Mouse (Mus musculus): ENCODE data around the gene Pold1.

Pold1 gene

DNA sequence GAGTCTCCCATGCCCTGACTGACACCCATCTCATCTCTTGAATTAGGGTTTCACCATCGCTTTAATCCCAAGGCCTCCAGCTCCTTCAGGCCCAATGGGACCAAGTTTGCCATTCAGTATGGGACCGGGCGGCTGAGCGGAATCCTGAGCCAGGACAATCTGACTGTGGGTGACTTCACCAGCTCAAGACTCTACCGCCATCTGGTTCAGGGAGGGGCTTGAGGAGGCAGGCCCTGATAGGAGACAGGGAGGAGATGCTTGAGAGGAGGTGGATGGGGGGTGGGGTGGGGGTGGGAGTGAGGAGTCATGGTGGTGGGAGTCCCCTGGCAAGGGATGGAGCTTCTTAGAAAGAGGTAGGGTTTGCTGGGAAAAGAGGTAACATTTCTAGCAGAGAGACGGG is 33.0 kb upstream of the Pold1 start:
- no peak for DNase-seq (ENCODE audit: low spot score)

- no peak for DNase-seq (ENCODE audit: low spot score)
These were observed 27.7 kb upstream of the Pold1 start for GRCm38 (mm10) chr7:44576333-44576844.

DNA sequence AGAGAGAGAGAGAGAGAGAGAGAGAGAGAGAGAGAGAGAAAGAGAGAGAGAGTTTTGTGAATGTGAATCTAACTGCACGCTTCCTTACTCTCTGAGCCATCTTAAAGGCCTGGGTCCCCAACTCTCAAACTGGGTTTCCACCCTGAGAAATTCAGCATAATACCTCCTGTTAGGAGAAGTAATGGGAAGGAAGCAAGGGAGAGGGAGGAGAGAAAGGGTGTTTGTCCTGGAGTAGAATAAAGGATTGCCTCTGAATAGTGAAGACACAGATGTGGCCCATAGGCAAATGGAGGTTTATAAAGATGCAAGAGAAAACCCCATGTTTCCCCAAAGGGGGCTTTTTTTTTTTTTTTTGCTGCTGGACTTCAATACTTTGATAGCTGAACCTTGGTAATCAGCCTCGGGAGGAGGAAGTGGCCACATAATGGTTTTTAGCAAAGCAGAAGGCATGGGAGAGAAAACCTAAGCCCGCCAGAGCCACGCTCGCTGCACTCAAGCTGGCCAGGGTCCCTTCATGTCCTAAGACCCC is 24.4 kb upstream of the Pold1 start:
- DNase-seq (ENCODE audit: low spot score): no peak

DNA sequence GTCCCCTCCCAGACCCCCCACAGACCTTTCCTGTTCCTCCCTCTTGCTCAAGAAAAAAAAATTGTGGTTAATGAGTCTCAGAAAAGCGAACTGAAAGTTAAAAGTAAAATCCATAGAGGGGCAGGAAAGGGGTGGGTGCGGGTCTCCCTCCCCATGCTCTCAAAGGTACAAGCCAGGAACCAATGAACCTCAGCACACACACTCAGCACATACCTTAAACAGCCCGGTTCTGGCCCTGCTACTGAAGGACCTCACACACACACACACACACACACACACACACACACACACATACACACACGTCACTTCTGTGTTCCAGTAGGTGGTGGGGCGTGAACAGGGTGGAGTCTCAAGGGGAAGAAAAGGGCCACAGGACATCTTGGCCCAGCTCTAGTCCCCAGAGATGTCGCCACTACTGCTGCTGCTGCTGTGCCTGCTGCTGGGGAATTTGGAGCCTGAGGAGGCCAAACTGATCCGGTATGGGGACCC is 23.6 kb upstream of the Pold1 start, which contains the start of gene Napsa:
TSS of gene Napsa (plus strand) at position 168 of the 489 bp plus-strand sequence.
- no peak for DNase-seq (ENCODE audit: low spot score)

DNA sequence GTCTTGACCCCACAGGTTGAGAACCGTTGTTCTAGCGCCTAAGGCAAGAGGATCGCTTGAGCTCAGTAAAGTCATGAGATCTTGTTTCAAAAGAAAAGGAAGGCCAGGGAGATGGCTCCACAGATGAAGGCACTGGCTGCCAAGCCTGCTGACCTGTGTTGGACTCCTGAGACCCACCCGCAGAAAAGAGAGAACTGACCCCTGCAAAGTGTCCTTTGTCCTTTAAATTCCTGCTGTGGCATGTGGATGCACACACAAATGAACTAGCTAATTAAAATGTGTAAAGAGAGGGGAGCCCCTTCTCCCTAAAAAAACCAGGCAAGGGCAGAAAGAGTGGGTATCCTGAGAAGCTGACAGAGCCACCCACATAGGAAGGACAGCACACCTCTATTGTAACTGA is 23.2 kb upstream of the Pold1 start:
- DNase-seq (ENCODE audit: low spot score): no peak

GRCm38 (mm10) chr7:44570989-44571388 is 22.3 kb upstream of the Pold1 start:
- DNase-seq (ENCODE audit: low spot score): no peak

DNA sequence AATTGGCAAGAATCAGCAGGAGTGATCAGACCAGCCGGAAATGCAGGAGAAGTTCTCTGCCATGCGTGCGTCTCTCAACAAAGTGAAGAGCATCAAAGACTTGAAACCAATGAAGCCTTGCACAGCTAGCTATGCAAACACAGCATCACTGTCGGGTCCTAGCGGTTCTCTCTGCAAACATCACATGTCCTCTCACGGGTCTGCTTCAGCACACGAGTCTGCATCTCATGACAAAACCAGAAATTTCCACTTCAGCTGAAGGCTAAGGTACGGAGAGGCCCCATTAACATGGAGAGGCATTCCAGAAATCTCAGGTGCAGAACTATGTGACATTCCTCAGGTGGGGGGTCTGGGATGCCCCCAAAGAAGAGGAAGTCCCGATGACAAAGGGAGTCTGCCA is 20.2 kb upstream of the Pold1 start:
- no peak for DNase-seq (ENCODE audit: low spot score)

DNA sequence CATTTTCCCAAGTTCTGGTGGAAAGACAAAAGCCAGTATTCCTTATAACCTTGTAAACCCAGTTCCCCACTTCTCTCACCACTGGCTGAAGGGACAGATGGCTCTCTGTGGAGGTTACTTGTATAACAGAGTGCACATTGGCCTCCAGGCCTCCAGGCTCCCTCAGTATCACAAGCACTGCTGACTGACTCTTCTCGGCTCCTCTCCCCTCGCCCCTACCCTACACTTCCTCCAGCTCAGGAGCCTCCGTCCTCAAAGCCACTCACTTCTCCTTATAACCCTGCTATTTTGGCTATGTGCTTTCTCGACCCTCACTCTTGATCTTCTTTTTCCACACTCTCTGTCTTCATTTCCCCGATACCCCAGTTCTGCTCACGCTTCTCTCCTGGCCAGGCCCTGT is 16.8 kb upstream of the Pold1 start:
- no peak for DNase-seq (ENCODE audit: low spot score)

GRCm38 (mm10) chr7:44564486-44564885 is 15.8 kb upstream of the Pold1 start:
- DNase-seq (ENCODE audit: low spot score): no peak

DNA sequence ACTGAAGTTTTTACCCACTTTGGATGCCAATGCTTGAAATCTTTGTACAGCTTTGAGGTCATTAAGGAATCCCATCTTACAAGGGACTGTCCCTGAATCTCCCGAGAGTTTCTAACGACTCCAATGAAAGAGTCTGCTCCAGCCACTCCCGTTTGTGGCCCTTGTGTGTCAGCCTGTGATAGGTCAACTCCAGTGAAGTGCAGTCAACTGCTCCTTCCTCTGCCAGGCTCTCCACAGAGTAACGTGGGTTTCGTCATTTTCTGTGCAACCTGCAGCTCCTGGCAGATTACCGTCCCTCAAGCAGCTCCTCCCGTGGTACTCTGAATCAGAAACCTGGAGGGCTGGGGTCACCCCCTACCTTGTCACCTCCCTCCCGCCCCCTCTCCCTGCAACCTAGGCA is 14.6 kb upstream of the Pold1 start:
- no peak for DNase-seq (ENCODE audit: low spot score)

- DNase-seq (ENCODE audit: low spot score): peak; percentile 66
These were observed 12.1 kb upstream of the Pold1 start for GRCm38 (mm10) chr7:44560435-44561400.

DNA sequence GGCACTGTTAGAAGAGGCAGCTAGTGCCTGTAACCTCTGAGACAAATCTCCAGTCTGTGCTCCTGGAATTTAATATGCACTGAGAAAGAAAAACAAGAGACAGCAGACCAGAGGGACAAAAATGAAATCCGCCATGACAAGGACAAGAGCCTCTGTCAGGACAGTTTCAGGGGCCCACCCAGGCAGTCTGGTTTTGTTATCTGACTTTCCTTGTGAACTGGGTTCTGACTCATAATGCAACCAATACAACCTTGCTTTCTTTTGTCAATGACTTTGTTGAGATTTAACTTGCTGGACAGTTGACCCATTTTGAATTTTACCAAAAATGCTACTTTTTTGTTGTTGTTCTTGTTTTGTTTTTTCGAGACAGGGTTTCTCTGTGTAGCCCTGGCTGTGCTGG is 9.0 kb upstream of the Pold1 start:
- no peak for DNase-seq (ENCODE audit: low spot score)

GRCm38 (mm10) chr7:44553826-44554225 is 5.2 kb upstream of the Pold1 start, which contains the start of gene Nr1h2:
Gene Nr1h2 (minus strand): TSS chr7:44553951.
- peak; percentile 95 for DNase-seq (ENCODE audit: low spot score)

- peak; percentile 83 for DNase-seq (ENCODE audit: low spot score)
These were observed 4.6 kb upstream of the Pold1 start for GRCm38 (mm10) chr7:44553196-44553764.

DNA sequence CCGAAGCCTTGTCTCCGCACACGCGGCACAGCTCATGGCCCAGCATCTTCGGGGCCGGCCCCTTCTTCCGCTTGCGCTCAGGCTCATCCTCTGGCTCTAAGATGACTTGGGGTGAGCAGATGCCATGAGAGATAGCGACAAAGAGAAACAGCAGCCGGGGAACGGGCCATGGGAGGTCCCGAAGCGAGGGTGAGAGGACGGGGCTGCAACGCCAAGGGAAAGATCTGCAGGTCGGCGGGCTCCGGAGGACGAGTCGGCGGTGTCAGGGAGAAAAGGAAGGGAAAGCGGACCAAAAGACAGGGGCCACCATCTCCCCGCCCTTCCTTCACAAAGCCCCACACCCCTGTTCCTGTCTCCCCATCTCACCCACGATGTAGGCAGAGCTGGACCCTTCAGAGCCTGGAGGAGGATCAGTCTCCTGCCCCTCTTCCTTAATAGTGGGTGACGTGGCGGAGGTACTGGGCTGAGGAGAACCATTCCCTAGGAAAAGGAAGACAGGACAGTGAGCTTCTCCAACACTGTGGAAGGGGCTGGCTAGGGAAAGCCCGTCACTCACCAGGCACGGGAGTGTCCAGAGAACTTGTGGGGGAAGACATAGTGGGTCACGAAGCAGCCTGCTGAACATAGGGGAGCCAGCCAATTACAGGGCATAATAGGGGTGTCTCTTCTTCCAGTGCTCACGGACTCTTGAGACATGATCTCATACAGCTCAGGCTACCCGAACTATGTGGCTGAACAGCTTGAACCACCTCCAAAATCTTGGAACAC is 3.7 kb upstream of the Pold1 start:
- no peak for DNase-seq (ENCODE audit: low spot score)

DNA sequence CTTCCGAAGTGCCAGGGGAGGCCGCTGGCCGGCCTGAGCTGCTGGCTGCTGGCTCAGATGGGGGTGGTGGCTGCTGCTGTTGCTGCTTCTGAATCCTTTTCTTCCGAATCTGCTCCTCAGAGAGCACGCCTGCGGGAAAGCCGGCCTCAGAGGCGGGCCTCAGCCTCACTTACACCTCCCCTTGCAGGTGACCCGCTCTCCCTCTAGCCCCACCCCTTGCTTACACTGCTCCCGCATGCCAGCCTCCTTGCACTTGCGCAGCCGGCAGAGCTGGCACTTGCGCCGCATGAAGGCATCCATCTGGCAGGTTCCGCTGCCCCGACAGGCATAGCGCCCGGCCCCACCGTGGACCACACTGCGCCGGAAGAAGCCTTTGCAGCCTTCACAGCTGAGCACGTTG is 3.1 kb upstream of the Pold1 start:
- DNase-seq (ENCODE audit: low spot score): no peak

GRCm38 (mm10) chr7:44551301-44551700 is 2.7 kb upstream of the Pold1 start:
- DNase-seq (ENCODE audit: low spot score): no peak

- no peak for DNase-seq (ENCODE audit: low spot score)
These were observed 1.7 kb upstream of the Pold1 start for GRCm38 (mm10) chr7:44550409-44550678.

DNA sequence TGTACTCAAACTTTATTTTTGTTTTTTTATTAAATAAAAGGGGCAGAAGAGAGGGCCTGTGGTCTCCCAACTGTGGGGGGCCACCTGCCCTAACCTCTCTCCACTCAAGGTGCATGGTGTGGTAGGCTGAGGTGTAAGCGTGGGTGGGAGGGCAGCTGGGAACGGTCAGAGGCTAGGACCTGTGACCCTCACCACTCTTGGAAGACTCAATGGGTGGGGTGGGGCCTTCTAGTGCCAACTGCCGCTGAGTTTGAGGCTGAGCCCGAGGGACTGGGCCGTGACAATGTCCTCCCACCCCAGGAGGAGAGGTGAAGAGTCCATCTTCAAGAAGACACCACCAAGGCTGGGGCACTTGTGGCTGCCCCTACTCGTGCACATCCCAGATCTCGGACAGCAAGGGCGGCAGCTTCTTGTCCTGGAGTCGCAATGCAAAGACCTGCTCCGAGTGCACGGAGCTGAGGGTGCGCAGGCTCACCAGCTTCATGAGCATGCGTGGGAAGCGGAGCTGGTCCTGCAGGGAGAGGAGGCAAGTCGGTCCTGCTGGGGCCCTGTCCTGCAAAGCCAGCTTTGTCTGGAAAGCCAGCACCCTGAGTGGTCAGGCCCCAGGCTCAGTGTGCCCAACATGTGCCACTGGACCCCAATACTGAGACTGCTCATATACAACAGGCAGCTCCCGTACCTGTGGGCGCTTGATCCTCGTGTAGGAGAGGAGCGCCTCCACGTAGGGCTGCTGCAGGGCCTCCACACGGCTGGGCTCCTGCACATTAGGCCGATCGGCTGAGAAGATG is 1.2 kb upstream of the Pold1 start:
- DNase-seq (ENCODE audit: low spot score): no peak

DNA sequence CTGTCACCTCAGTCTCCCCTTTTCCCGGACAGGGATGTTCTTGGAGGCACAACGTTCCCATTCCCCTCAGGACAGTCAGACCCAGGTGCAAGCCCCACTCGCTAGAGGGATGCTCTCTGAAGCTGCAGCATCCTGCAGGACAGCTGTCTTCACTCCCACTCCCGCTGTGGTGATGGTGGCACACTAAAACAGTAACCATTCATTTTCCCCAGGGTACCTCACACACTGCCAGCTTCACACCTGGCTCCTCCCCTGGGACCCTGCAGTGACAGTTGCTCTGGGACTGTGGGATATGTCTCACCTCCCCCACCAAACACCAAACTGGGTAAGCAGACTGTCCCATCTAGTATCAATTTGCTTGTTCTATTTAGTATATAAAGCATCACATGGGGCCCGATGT is 924 bp downstream of the Pold1 start:
- no peak for DNase-seq (ENCODE audit: low spot score)

- no peak for DNase-seq (ENCODE audit: low spot score)
These were observed 1.6 kb downstream of the Pold1 start for GRCm38 (mm10) chr7:44547041-44547440.

Data from ovary, postnatal 36 days (tissue).